Mouse (Mus musculus): ENCODE data around the gene Slc12a4.
"Not testable (repeated sequence)": the region's sequence is repeated elsewhere in the genome, so short reads cannot be mapped to it uniquely, and the experiment has no call there.

Slc12a4 gene

GRCm38 (mm10) chr8:105965905-105966341 lies at the start of gene Slc12a4:
TSS of gene Slc12a4 (minus strand) at chr8:105966097.
- DNase-seq (ENCODE audit: low spot score) = peak; percentile 80

DNA sequence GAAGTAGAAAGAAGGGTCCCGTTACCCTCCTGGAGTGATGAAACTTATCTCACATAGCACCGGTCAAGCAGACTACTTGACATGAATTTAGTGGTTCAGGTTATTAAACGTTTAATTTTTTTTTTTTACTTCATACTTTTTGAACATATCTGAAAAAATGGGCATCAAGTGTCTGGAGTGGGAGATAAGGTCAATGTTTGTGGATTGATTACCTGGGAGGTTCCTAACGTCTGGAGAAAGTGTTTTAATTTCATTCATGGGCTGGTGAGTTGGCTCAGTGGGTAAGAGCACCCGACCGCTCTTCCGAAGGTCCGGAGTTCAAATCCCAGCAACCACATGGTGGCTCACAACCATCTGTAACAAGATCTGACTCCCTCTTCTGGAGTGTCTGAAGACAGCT lies 46.3 kb upstream of the Slc12a4 start:
- DNase-seq (ENCODE audit: low spot score) = not testable (repeated sequence)

DNA sequence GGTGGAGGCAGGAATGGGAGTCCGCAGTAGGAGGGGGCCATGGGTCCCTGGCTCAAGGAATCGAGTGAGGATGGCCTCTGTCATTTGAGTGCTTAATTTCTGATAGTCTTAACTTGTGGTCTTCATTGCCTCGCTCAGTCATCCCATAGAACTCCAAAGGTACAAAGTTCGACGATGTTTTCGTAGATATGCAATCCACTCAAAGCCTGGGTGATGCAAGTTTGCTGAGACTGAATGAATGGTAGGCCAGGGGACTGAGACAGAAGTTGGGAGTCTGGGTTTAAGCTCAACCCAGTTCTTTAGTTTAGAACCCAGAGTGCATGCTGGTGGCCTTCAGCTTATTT lies 45.7 kb upstream of the Slc12a4 start, which contains the start of gene Ddx28:
Gene Ddx28, minus strand, starts transcription at position 240 of the 344 bp plus-strand sequence.
- DNase-seq (ENCODE audit: low spot score) = no peak

- peak; percentile 92 for DNase-seq (ENCODE audit: low spot score)
Measured at GRCm38 (mm10) chr8:106010748-106011642, 45.1 kb upstream of the Slc12a4 start.

GRCm38 (mm10) chr8:106007891-106008290 lies 42.0 kb upstream of the Slc12a4 start:
- DNase-seq (ENCODE audit: low spot score) = not testable (repeated sequence)

DNA sequence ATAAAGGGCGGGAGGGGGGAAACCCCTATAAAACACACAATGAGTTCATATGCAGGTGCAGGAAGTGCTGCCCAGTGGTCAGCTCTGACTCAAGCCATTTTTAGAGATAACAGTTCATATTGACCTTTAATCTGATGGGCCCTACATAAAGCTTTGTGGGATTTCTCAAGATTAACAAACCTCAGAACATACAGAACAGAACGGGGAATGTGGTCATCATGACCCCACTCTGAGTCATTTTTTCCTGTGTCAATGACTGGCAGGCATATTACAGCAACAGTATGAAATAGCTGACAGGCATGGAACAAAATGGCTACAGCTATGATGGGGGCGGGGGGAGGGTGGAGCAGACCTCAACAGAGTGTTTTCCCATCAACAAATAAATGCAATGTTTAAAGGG lies 41.2 kb upstream of the Slc12a4 start:
- DNase-seq (ENCODE audit: low spot score) = no peak

- no peak for DNase-seq (ENCODE audit: low spot score)
Measured at GRCm38 (mm10) chr8:106006413-106006812, 40.5 kb upstream of the Slc12a4 start.

GRCm38 (mm10) chr8:106005875-106006274 lies 40.0 kb upstream of the Slc12a4 start, which contains the start of gene Dpep2nb:
TSS of gene Dpep2nb (minus strand) at chr8:106005975.
- no peak for DNase-seq (ENCODE audit: low spot score)

- no peak for DNase-seq (ENCODE audit: low spot score)
Measured at GRCm38 (mm10) chr8:106004538-106005207, 38.8 kb upstream of the Slc12a4 start.

GRCm38 (mm10) chr8:106001908-106002307 lies 36.0 kb upstream of the Slc12a4 start:
- DNase-seq (ENCODE audit: low spot score) = no peak

DNA sequence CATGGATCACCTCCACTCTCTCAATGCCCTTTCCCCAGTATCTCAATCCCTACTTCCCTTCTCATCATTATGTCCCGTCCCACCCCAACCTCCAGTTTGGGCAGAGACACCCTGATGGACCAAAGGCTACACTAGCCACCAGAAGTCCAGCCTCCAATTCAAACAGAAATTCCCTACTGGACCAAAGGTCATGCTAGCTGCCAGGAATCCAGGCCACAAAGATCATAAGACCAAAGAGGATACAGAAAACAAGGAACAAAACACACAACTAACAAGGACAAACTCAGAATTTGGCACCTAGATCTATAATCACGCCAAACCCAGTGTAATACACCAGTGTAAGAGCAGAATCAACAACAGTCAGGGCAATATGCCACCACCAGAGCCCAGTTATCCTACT lies 33.1 kb upstream of the Slc12a4 start:
- DNase-seq (ENCODE audit: low spot score) = no peak

DNA sequence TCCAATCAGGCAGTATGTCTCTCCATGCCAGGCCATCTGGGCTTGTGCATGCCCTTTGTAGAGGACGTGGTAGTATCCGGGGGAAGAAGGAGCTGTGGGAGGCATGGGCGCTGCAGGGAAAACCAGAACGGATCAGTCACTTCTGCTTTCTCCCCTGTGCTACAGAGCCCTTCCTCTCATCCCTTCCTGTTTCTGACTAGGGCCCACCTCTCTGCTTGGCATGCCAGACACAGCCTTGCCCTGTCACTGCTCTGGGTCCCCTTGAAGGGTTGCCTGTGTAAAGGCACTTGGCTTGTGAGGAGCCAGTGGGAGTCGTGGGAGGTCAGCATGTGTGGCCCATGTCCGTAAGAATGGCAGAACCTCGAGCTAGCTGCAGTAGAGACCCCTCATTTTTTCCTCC lies 30.5 kb upstream of the Slc12a4 start:
- no peak for DNase-seq (ENCODE audit: low spot score)

- DNase-seq (ENCODE audit: low spot score) = no peak
Measured at GRCm38 (mm10) chr8:105993226-105993625, 27.3 kb upstream of the Slc12a4 start.

DNA sequence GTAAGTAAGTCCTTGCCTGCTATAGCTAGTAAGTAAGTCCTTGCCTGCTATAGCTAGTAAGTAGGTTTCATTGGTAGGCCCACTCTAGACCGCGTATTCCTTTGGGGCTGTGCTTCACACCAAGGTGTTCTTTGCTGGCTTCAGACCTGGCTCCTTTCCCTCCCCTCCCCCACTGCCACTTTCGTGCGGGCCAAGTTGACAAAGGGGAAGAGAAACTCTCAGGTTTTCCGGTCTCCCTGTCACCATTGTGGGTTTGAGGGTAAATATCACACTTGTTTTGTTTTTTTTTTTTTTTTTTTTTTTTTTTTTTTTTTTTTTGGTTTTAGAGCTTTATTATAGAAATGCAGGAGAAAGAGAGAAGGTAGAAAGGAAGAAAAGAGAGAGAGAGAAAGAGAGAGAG lies 26.6 kb upstream of the Slc12a4 start:
- DNase-seq (ENCODE audit: low spot score) = no peak

DNA sequence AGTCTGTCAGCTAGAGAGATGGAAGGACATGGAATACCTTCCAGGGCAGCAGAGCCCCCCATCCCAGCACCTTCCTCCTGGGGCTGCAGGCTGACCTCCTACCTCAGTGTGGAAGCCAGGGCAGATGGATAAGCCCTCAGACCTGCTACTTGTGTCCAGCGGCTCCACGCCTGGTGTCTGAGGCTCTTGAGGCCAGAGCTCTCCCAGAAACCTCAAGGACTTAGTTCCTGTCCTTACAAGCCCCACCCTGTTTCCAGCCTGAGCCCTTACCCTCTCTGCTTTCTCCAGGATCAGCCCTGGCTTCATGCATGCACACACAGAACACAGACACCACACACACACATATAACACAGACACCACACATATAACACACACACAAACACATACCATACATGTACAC lies 25.6 kb upstream of the Slc12a4 start:
- DNase-seq (ENCODE audit: low spot score) = no peak

DNA sequence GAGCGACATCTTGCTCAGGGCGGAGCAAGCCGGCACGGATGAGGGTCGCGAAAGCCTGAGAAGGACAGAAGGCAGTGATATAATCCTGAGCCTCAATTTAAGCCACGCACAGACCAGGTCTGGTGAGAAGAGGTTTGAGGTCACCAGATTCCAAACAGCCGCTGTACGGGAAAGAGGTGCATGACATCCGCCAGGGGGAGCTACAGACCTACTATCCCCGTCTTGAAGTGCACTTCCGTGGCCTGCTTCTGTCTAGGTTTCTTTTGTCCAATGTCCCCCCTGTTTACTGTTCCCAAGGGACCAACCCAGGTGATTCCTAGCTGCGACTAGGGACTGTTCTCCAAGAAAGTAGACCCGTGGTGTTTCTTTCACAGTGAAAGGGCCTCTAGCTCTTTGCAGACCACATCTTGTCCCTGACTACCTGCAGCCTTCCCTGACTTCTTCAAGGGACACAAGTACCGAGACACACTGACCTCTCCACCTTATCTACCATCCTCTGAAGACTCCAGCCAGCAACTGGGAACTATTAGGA lies 25.0 kb upstream of the Slc12a4 start, which contains the start of gene Dus2:
Gene Dus2, plus strand, starts transcription at position 482 of the 532 bp plus-strand sequence.
- peak; percentile 87 for DNase-seq (ENCODE audit: low spot score)

- no peak for DNase-seq (ENCODE audit: low spot score)
Measured at GRCm38 (mm10) chr8:105988546-105988945, 22.6 kb upstream of the Slc12a4 start.

GRCm38 (mm10) chr8:105983406-105983805 lies 17.5 kb upstream of the Slc12a4 start:
- DNase-seq (ENCODE audit: low spot score) = not testable (repeated sequence)

GRCm38 (mm10) chr8:105981146-105981545 lies 15.2 kb upstream of the Slc12a4 start:
- no peak for DNase-seq (ENCODE audit: low spot score)

DNA sequence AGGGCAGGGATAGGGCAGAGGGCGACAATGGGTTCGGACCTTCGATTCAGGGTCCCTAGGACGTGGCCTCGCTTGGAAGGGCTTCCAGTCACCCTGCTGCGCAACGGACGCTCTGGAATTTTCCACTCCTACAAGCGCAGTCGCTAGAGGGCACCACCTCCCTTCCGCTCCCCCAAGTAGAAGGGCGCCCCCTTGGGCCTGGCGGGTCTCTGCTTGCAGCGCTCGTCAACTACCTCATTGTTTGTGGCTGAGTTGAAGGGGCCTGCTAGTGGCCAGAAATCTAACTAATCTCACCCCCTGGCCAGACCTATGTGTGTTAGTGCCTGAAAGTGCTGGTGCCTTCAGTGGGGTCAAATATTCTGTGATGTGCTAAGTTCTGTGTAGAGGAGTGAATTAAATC lies 13.4 kb upstream of the Slc12a4 start, which contains the start of gene Dpep3:
Gene Dpep3, minus strand, starts transcription at position 105 of the 400 bp plus-strand sequence.
- no peak for DNase-seq (ENCODE audit: low spot score)

DNA sequence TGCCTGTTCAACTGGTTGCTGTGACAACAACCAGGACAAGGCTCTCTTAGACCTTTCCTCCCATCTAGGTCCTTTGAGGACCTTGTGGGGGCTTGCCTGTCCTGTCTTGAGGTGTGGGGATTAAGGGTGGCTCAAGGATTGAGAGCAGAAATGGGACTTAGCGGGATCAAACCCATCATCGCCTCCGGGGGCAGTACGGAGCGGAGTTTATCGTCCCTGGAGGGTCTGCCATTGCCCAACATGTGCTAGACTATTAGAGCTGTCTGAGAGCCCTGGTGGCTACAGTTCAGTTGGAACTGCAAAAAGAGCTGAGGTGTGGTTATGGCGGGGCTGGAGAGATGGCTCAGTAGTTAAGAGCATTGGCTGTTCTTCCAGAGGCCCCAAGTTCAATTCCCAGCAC lies 9.5 kb upstream of the Slc12a4 start:
- no peak for DNase-seq (ENCODE audit: low spot score)

- no peak for DNase-seq (ENCODE audit: low spot score)
Measured at GRCm38 (mm10) chr8:105971019-105971720, 5.3 kb upstream of the Slc12a4 start.

Data from urinary bladder, postnatal 14 days (tissue).